Mouse (Mus musculus) C2C12 (cell line): ENCODE measurements around the gene Il9r.

Experiments used
- CEBPB ChIP-seq: IDR thresholded peaks from one replicate; pipeline ENCODE4 v1.6.1; 2011; ENCODE audit warnings: low read depth, mild to moderate bottlenecking, control low read depth, moderate library complexity
- CTCF ChIP-seq: IDR thresholded peaks from one replicate; pipeline ENCODE4 v1.5.1; 2011; ENCODE audit not compliant: control insufficient read depth, insufficient read depth, insufficient read length

GRCm38 (mm10) chr11:32225222-32226104 lies 25.4 kb upstream of the Il9r start:
- TF ChIP-seq CEBPB (no peak), CTCF (no peak)
